Mouse (Mus musculus) CD8-positive naive resting alpha-beta T cell, adult 2 months (primary cell): ENCODE measurements around the gene Dpp3.
A peak's percentile ranks its signal among the peaks of the same experiment; 100 is the strongest.
"Not testable (repeated sequence)": the region's sequence is repeated elsewhere in the genome, so short reads cannot be mapped to it uniquely, and the experiment has no call there.

Experiments used
- DNase-seq, 2 experiments: peaks; one replicate each; pipeline ENCODE4 v3.0.0; 2022; ENCODE audit warnings: low read depth in 2 of 2, low spot score in 2 of 2

Gene Dpp3

GRCm38 (mm10) chr19:4927904-4928531 is at the start of gene Dpp3:
Gene Dpp3, minus strand, starts transcription at chr19:4928287.
- DNase-seq, result peak; percentile 93 to 96

GRCm38 (mm10) chr19:4968236-4968635 is 40.1 kb upstream of the Dpp3 start:
- no peak for DNase-seq

GRCm38 (mm10) chr19:4961928-4962601 is 34.0 kb upstream of the Dpp3 start, which contains the start of gene Mrpl11:
Gene Mrpl11, plus strand, starts transcription at chr19:4962147.
- DNase-seq, result peak; percentile 83 to 90

- not testable (repeated sequence) for DNase-seq
Measured at GRCm38 (mm10) chr19:4948641-4949040, 20.6 kb upstream of the Dpp3 start.

- no peak for DNase-seq
Measured at GRCm38 (mm10) chr19:4945540-4945939, 17.5 kb upstream of the Dpp3 start.

- DNase-seq, result no peak
Measured at GRCm38 (mm10) chr19:4943253-4943588, 15.1 kb upstream of the Dpp3 start.

- DNase-seq, result peak; percentile 31 to 67
Measured at GRCm38 (mm10) chr19:4942551-4943252, 14.6 kb upstream of the Dpp3 start, which contains the start of gene Peli3. Gene Peli3, minus strand, starts transcription at chr19:4943127.

- DNase-seq, result no peak
Measured at GRCm38 (mm10) chr19:4937444-4938310, 9.6 kb upstream of the Dpp3 start.

GRCm38 (mm10) chr19:4936896-4937295 is 8.8 kb upstream of the Dpp3 start:
- DNase-seq, result no peak

GRCm38 (mm10) chr19:4928781-4929180 is 694 bp upstream of the Dpp3 start:
- no peak for DNase-seq

GRCm38 (mm10) chr19:4925121-4925860 is 2.8 kb downstream of the Dpp3 start:
- no peak for DNase-seq

- DNase-seq, result no peak
Measured at GRCm38 (mm10) chr19:4919652-4920051, 8.4 kb downstream of the Dpp3 start.

GRCm38 (mm10) chr19:4916827-4917226 is 11.3 kb downstream of the Dpp3 start:
- DNase-seq, result no peak

GRCm38 (mm10) chr19:4915924-4916603 is 12.0 kb downstream of the Dpp3 start:
- no peak for DNase-seq

- DNase-seq, result no peak
Measured at GRCm38 (mm10) chr19:4909376-4909775, 18.7 kb downstream of the Dpp3 start.

GRCm38 (mm10) chr19:4908107-4908506 is 20.0 kb downstream of the Dpp3 start:
- DNase-seq, result peak in 1 of 2 experiments; percentile 16

GRCm38 (mm10) chr19:4905979-4906794 is 21.9 kb downstream of the Dpp3 start, which contains the start of gene Bbs1:
Gene Bbs1, minus strand, starts transcription at chr19:4906628.
- DNase-seq, result peak; percentile 64 to 70

- DNase-seq, result no peak
Measured at GRCm38 (mm10) chr19:4899888-4900287, 28.2 kb downstream of the Dpp3 start.

GRCm38 (mm10) chr19:4898972-4899371 is 29.1 kb downstream of the Dpp3 start:
- DNase-seq, result no peak
